Mouse (Mus musculus): Measurements from ENCODE around the gene Nudt13. TPM values are rescaled to one million over a fixed set of nuclear protein-coding genes. Genes with fewer than 3 reads are reported as not detected.

Nudt13 gene
- polyA plus RNA-seq, 3 experiments from 2014 or later: 16.1 to 34.0 (median 20.0) TPM

- peak; percentile 79 for ATAC-seq
Measured at GRCm38 (mm10) chr14:20340866-20341265, 46.4 kb downstream of the Nudt13 start.

GRCm38 (mm10) chr14:20345885-20346284 is 51.4 kb downstream of the Nudt13 start:
- ATAC-seq: no peak

GRCm38 (mm10) chr14:20347441-20347990 is 53.0 kb downstream of the Nudt13 start:
- peak; percentile 60 for ATAC-seq

GRCm38 (mm10) chr14:20347991-20348541 is 53.6 kb downstream of the Nudt13 start, which contains the start of the genes Ecd and Fam149b:
Ecd (minus strand) TSS chr14:20348121.
Fam149b (plus strand) TSS chr14:20348162.
- peak; percentile 96 for ATAC-seq

GRCm38 (mm10) chr14:20363230-20363629 is 68.7 kb downstream of the Nudt13 start:
- no peak for ATAC-seq

Other genes with a start within 250 kb of the Nudt13 start
- 10 to 100 TPM; 21.3 to 40.2 (median 21.6) TPM for gene Saysd1, start 156.2 kb upstream of the Nudt13 start, polyA plus RNA-seq (2017; shearing (Covaris generic))
- 1 to 10 TPM; 4.2 to 7.5 (median 5.4) TPM for gene Kcnk5, start 112.9 kb upstream of the Nudt13 start, polyA plus RNA-seq (2017; shearing (Covaris generic))
- gene Kcnk16, start 25.5 kb upstream of the Nudt13 start, polyA plus RNA-seq (2017; shearing (Covaris generic)): not detected
- 10 to 100 TPM; 58.1 to 73.3 (median 63.9) TPM for gene Ecd, start 53.4 kb downstream of the Nudt13 start, polyA plus RNA-seq (2017; shearing (Covaris generic))
- gene Fam149b, start 53.5 kb downstream of the Nudt13 start, polyA plus RNA-seq (2017; shearing (Covaris generic)): 10 to 100 TPM; 49.6 to 75.9 (median 55.1) TPM
- gene Dnajc9, start 94.2 kb downstream of the Nudt13 start, polyA plus RNA-seq (2017; shearing (Covaris generic)): 100 to 1,000 TPM; 131 to 179 (median 169) TPM
- gene Mrps16, start 98.9 kb downstream of the Nudt13 start, polyA plus RNA-seq (2017; shearing (Covaris generic)): 100 to 1,000 TPM; 110 to 131 (median 112) TPM
- not detected for gene Cfap70, start 157.5 kb downstream of the Nudt13 start, polyA plus RNA-seq (2017; shearing (Covaris generic))
- 10 to 100 TPM; 63.4 to 98.4 (median 72.4) TPM for gene Anxa7, start 185.4 kb downstream of the Nudt13 start, polyA plus RNA-seq (2017; shearing (Covaris generic))
- 1 to 10 TPM; 1.0 to 3.2 (median 1.9) TPM for gene Mss51, start 202.2 kb downstream of the Nudt13 start, polyA plus RNA-seq (2017; shearing (Covaris generic))

All from inflammation-experienced regulatory T-cells, adult 6 months (primary cell).